Mouse (Mus musculus) layer of hippocampus, adult 18-20 months (tissue): ENCODE measurements at regions not wholly inside any gene's neighbourhood (a gene's known extent, or its start where the extent isn't known, plus 50 kb on each side); places are given as distances from the start of the nearest gene placed in this dataset.

Experiments used
- DNase-seq, 2 experiments: peaks; one replicate each; pipeline ENCODE4 v3.0.0; 2022; ENCODE audit warnings: low spot score in 2 of 2

DNA sequence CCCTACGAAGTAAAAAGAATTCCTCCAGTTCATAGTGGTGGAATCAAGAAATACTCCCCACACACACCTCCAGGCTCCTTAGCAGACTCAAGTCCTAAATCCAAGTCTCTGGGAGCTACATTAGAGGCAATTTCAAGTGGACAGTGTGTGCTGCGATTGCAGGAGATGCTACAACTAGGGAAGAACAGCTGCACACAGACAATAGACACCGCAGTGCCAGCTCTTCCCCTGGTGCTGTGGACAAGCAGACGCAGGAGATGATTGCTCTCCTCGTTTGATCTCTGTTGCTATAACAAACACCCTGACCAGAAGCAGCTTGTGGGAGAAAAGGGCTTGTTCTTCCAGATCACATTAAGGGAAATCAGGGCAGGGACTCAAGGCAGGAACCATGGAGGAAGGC lies 517.1 kb upstream of the Adam5 start:
- no peak for DNase-seq

DNA sequence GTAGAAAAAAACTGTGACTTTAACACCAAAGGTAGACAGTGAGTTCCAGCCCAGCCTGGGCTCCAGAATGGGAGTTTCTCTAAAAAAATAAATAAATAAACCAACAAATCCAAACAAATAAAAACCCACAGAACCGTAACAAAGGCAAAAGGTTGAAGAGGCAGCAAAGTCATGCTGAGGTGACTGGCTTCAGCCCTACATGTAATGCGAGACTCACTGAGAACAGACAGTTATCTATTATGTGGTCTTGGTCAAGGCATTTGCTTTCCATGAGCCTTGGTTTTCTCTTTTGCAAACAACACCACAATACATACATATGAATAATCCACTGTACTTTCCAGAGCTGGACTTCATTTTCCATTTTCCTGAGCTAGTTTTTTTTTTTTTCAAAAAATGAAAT lies 516.6 kb upstream of the Adam5 start:
- no peak for DNase-seq

DNA sequence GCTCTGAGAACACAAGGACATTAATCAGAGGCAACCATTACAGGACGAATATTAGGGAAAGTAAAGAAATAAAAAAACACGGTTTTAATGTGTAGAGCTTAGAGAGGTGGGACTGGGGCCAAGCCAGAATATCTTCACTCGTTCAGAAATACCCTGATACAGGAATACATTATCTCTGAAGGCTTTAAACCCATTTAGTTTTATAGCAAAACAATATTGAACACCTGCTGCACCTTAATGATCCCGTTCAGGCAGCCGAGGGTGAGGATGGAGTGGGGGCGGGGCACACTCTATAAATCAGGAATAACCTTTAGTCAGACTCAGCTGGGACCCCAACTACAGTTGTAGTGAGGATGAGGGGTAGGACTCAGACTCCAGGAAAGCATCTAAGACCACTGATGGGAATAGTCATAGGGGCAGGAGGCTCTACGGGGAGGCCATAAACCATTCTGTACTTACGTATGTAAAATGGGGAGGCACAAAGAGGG lies 508.0 kb upstream of the Adam5 start:
- no peak for DNase-seq

DNA sequence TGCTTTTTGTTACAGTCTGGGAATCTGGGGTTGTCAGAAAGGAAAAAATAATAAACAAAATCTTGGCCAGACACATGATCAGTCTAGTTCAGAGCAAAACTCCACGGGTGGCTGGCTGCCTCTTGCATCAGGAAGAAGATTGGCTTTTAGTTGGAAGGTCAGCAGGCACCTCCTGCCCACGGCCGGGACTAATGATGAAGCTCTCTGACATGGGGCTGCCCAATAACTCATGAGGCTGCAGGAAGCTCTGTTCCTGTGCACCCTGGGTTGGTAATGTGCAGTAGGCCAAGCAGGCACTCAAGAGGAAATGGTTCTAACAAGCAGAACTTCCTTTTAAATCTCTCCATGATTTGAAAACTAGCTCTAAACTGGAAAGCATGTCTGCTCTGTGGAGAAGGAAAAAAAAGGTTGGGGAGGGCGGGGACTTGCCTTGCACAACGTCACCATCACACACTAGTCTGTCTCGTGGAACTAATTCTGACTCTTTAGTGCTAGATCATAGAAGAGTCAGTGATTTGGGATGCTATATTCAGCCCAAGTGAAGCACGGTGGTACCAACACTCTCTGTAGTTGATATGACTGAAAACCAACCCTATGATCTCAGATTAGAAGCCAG lies 507.1 kb upstream of the Adam5 start:
- DNase-seq = no peak

DNA sequence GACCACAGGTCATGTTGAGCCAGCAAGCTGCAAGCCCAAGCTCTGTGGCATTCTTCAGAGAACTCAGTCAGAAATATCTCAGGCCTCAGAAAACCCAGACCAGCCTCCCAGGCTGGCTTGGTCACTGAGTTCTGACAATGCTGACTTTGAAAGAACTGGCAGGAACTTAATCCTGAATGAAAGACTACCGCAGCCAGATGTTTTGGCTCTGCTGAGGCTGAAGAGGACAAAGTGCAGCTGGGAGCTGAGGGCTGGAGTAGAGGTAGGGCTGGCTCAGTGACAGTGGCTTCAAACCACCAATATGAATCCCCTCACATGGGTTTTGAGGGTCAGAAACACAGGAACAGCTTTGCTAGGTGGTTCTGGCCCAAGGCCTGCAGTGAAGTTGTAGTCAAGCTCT lies 505.6 kb upstream of the Adam5 start:
- DNase-seq = no peak

DNA sequence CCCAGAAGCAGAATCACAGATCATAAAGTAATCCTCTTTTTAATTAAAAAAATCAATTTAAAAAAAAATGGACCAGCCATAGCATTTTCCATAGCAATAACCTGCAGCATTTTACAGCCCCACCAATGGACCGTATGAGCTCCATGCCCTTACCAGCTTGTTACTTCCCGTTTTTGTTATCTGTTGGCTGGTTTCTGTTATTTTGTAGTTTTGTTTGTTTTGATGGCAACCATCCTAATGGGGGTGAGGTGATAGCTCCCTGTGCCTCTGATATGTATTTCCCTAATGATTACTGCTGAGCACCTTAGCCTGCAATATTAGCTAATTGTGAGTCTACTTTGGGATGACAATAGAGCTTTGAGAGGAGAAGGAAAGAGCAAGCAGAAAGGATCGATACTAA lies 504.1 kb upstream of the Adam5 start:
- no peak for DNase-seq

DNA sequence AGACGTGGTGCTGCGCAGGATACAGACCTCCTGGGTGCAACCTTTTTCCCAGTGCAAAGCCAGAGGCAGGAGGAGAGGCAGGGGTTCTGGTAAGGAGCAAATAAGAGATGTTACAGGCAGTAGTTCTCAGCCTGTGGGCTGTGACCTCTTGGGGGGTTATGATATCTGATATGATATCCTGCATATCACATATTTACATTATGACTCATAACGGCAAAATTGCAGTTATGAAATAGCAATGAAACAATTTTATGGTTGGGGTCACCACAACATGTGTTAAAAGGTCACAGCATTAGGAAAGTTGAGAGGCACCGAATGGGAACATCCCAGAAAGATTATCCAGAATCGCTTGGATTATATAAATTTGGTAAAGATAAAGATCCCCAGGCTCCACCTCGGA lies 502.8 kb upstream of the Adam5 start:
- DNase-seq = no peak

DNA sequence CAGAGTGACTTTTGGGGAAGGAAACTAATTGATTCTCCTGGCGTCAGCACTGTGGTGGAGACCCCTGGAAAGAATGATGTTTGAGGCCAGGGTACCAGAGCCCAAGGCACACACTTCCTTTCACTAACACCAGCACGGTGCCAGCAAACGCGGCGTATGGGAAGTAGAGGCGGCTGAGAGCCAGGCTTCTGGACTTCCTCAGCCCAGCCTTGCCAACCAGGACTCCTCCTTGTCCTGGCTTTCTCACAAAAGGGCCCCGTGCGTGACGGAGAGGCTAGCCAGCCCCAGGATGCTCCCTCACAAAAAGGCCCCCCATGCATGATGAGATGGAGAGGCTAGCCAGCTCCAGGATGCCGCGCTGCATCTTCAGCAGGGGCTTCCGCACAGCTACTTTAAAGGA lies 502.1 kb upstream of the Adam5 start:
- DNase-seq = no peak

DNA sequence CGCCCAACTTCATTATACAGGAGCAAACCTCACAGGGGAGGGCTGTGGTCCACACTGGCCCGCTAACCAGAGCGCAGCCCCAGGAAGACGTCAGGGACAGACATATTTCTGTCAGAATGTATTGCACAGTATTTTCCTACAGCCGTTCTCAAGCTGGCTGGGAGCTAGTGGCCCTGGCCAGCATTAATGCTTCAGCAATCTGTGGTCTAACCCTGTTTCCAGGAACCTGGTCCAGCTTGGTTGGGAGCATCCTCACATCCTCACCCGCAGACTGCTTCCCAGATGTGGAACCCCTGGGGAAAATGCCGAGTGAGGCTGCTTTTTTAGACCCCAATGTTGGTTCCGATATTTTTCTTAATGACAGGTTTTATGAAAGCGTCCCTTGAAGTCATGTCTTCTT lies 500.6 kb upstream of the Adam5 start:
- no peak for DNase-seq

DNA sequence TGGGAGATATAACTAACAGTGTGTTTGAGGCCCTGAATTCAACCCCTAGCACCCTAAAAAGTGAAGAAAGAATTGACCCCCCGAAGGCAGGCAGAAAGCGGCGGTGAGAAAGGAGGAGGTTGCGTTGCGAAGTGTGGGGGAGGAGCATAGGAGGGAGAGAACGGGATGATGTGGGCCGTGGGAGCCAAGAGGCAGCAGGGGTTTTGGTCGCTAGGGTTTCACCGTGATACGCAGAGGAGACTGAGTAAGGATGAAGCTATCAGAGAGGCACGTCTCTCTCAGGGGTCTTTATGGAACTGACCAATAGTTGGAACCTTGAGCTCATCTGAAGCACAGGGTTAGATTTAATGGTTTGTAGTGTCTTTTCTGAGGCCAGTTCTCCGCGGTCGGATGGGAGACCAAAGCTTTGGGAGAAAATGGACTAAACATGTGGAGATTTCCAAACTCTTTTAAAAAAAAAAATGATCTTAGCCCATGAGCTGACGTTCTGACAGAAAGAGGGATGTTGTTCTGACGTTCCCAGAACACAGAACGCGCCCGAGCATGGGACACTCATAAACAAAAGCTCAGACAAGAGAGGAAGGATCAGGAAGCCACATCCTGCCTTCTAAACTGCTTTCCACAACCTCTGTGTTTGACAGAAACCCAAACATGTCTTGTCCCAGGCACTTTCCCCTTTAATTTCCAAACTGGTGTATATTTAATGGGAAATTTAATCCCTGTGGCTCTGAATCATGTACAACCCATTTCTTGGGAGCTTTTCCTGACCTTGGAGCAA lies 499.7 kb upstream of the Adam5 start:
- DNase-seq = no peak

DNA sequence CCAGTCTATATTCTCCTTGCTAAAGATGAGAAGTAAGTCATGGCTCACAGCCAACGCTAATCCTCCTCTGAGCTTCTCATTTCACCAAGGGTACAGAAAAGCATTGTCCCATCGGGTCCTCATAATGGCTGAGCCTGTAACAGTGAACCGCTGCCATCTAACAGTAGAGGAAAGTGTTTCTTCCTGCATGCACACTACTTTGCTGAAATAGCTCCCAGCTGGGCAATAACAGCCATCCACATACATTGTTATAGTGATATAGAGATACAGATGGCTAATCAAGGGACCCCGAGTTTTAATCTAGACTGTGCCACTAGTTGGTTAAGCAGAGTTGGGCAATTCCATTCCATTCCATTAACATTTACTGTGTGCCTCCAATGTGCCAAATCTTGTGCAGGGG lies 492.2 kb upstream of the Adam5 start:
- DNase-seq = no peak

DNA sequence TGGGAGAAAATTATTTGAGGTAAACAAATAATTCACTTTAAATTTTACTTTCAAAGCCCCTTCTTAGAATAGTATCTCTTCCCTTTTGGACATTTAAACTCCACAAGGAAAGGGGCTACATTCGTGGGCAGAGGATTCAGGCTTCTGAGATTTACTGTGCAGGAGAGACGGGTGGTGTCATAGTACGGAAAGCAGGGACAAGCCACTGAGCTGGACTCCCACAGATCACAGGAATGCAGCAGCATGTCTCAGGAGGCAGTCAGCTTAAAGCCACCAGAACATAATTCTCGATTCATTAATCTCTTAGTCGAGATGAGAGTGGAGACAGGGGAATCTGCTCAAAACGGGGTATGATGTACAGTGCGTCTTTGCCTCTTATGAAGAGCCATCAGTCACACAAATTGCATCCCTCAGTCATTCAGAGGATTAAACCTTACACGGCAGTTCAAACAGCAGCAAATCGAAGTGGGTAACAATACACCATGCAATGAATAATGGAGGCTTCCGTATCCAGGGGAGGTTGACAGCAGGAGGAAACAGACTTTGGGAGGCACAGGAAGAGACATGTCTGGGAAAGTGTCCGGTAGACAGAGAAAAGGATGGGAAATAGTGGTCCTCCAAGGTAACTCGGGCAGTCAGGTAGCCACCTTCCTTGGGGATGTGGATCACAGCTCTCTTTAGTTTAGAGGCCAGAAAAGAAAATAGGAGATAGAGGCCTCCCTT lies 487.8 kb upstream of the Adam5 start:
- no peak for DNase-seq

DNA sequence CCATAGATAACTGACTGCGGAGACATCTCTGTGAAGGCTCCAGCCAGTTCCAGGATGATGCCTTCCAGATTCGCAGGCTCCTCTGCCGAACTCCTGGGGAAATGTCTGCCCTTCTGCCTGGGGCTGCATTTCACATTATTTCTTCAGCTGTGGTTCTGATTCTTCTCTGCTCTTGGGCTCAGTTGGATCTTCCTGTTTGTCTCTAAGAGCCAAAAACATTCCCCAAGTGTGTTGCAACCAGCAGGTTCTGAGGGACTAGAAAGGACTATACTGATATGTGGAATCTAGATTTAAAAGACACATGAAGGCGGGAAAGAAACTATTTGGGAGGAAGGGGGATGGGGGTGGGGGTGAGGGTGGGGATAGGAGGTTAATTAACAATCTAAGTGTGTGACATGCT lies 483.8 kb upstream of the Adam5 start:
- no peak for DNase-seq

DNA sequence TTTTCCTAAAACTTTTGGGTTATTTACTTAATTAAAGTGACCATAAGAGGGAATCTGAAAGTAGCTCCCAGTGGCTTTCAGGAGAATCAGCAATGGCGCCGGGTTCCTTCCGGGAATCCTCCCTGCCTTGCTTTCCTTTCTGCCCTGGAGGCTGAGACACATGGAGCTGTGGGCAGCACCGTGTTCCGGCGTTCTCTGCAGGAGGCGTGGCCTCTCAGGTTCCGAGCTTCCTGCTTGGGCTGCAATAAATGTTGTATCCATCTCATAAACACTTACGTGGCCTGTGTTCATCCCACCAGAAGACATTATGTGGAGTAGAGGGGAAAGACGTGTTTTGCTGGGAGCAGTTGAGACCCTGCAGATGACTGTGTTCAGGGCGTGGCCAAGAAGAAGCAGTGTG lies 483.3 kb upstream of the Adam5 start:
- no peak for DNase-seq

DNA sequence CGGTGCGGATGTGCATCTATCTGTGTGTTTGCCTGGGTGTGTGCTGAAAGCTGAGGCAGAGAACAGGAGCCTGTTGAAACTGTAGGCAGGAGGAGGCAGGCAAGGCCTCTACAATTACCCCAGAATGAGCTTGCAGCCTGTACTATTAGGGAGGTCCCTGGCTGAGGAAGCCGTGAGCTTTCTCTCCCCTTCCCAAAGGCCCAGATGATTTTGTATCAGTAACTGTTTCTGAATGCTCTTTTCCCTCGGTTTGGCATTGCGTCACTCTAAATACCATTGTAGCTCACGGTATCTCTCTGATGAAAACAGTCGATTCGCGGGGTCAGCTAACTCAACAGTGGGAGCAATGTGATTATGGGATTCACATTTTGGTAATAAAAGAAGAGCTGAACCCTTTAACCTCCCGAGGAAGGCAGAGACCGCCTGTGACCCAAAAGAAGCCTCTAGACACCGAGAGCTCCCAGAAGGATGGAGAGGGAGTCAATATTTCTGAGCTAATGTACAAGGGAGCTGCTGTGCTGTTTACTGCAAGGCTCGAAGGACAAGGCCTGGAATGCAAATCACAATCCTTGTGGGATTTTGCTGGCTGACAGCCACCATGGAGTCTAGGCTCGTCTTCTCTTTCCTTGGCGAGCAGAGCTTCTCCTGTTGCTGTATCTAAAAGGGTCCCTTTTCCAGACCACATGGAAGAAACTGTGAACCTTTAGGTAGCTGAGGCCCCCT lies 482.8 kb upstream of the Adam5 start:
- DNase-seq = no peak
